Mouse (Mus musculus) myocyte (in vitro differentiated cells): Measurements from ENCODE around the gene Olfr1373.

ENCODE experiments used
- CEBPB ChIP-seq: IDR thresholded peaks from 2 replicates; pipeline ENCODE4 v1.6.1; 2011; ENCODE audit warnings: mild to moderate bottlenecking, moderate library complexity; ENCODE audit not compliant: poor library complexity, insufficient read depth, severe bottlenecking
- MAX ChIP-seq: IDR thresholded peaks from one replicate; pipeline ENCODE4 v1.6.1; 2011; ENCODE audit warnings: low read depth, mild to moderate bottlenecking, control low read depth
- MYOD1 ChIP-seq, 3 experiments: IDR thresholded peaks; one replicate each; pipeline ENCODE4 v1.6.1; 2011; ENCODE audit warnings: control low read depth in 2 of 3, low read depth in 2 of 3, mild to moderate bottlenecking in 2 of 3, moderate library complexity in 1 of 3; ENCODE audit not compliant: insufficient read length in 2 of 3, control insufficient read depth in 1 of 3
- MYOG ChIP-seq, 3 experiments: IDR thresholded peaks; one replicate each; pipeline ENCODE4 v1.6.1; 2011; ENCODE audit warnings: control low read depth in 2 of 3, low read depth in 2 of 3, mild to moderate bottlenecking in 2 of 3; ENCODE audit not compliant: insufficient read length in 2 of 3, control insufficient read depth in 1 of 3, insufficient read depth in 1 of 3
- POLR2A ChIP-seq: IDR thresholded peaks from one replicate; pipeline ENCODE4 v1.6.1; 2011; ENCODE audit warnings: low read depth, mild to moderate bottlenecking, control low read depth, moderate library complexity; ENCODE audit not compliant: insufficient read length
- REST ChIP-seq: IDR thresholded peaks from one replicate; pipeline ENCODE4 v1.6.1; 2011; ENCODE audit warnings: mild to moderate bottlenecking, control low read depth, moderate library complexity; ENCODE audit not compliant: insufficient read depth, insufficient read length
- SRF ChIP-seq: IDR thresholded peaks from one replicate; pipeline ENCODE4 v1.6.1; 2011; ENCODE audit warnings: low read depth; ENCODE audit not compliant: control insufficient read depth, insufficient read length
- TCF12 ChIP-seq: IDR thresholded peaks from one replicate; pipeline ENCODE4 v1.6.1; 2011; ENCODE audit warnings: mild to moderate bottlenecking, control low read depth; ENCODE audit not compliant: poor library complexity, insufficient read depth, severe bottlenecking
- TCF3 ChIP-seq: IDR thresholded peaks from one replicate; pipeline ENCODE4 v1.6.1; 2011; ENCODE audit warnings: low read depth, control low read depth; ENCODE audit not compliant: insufficient read length
- USF1 ChIP-seq: IDR thresholded peaks from one replicate; pipeline ENCODE4 v1.6.1; 2011; ENCODE audit warnings: low read depth, mild to moderate bottlenecking, control low read depth, moderate library complexity

DNA sequence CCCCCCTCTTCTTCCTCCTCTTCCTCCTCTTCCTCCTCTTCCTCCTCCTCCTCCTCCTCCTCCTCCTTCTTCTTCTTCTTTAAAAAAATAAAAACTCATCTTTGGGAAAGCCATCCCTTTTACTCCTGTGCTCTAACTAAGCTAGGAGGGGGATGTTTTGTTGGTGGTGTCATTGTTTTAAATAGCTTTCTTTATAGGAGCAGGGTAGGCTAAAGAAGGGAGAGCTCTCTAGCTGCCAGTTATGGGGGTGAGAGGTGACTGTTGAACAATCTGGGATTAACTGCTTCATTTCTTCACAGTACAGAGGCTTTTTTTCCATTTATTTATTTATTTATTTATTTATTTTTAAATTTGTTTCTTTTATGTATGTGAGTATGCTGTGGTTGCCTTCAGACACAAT, 39.8 kb downstream of the Olfr1373 start:
- TF ChIP-seq POLR2A, result no peak
- TF ChIP-seq MYOD1 (IDR thresholded peaks at IDR 0.05; ENCODE audit: control insufficient read depth in 1 of 3, insufficient read length in 2 of 3, low read depth in 2 of 3), result no peak
- no peak for TF ChIP-seq TCF12
- TF ChIP-seq MYOG (IDR thresholded peaks at IDR 0.05; ENCODE audit: control insufficient read depth in 1 of 3, insufficient read depth in 1 of 3, insufficient read length in 2 of 3, low read depth in 2 of 3), result no peak
- TF ChIP-seq MAX, result no peak
- TF ChIP-seq TCF3, result no peak
- TF ChIP-seq SRF, result no peak
- no peak for TF ChIP-seq CEBPB
- TF ChIP-seq REST, result no peak
- TF ChIP-seq USF1, result no peak
